Mouse (Mus musculus) olfactory bulb, adult 2 months (tissue): ENCODE measurements around the gene Mob1a. TPM values are rescaled to one million over a fixed set of nuclear protein-coding genes. Genes with fewer than 3 reads are reported as not detected.

Experiments used
- H3K27ac ChIP-seq: fragments of 200-500 bp; 2 replicates; pipeline ENCODE4 v1.5.1; 2012; ENCODE audit warnings: low read depth, low read length; ENCODE audit not compliant: insufficient read depth
- H3K4me1 ChIP-seq: fragments of 200-500 bp; 2 replicates; pipeline ENCODE4 v1.6.1; 2012; ENCODE audit warnings: low read length; ENCODE audit not compliant: control insufficient read depth, insufficient read depth
- H3K4me3 ChIP-seq: fragments of 200-500 bp; 2 replicates; pipeline ENCODE4 v1.5.1; 2012; ENCODE audit warnings: mild to moderate bottlenecking, low read depth, low read length, moderate library complexity; ENCODE audit not compliant: insufficient read depth
- CTCF ChIP-seq: fragments of 200-500 bp; IDR thresholded peaks from 2 replicates; pipeline ENCODE4 v1.5.1; 2012; ENCODE audit warnings: low read depth, mild to moderate bottlenecking, low read length, moderate library complexity; ENCODE audit not compliant: insufficient read depth
- POLR2A ChIP-seq: fragments of 200-500 bp; IDR thresholded peaks from 2 replicates; pipeline ENCODE4 v1.6.1; 2012; ENCODE audit warnings: mild to moderate bottlenecking, low read depth, low read length, moderate library complexity; ENCODE audit not compliant: insufficient read depth
- WGBS: fragments of 180-500 bp; shearing (Covaris S2); methylation state at CpG from one replicate; pipeline ENCODE4 v1.1.7; 2018; 5-methylcytosine and 5-hydroxymethylcytosine counted together
- polyA plus RNA-seq: library from polyadenylated mRNA; stranded (reverse); fragments of >200 nt; gene quantifications from 2 replicates; pipeline ENCODE4 v1.2.4, GENCODE M21; 2012; ENCODE audit warnings: low replicate concordance; ENCODE audit not compliant: missing spikeins, insufficient read depth, insufficient read length

Mob1a gene
- polyA plus RNA-seq, 1 experiment: not detected

GRCm38 (mm10) chr6:83350851-83351405, 25.1 kb downstream of the Mob1a start:
- Histone ChIP-seq H3K4me3 (no peak overlapping the region), H3K4me1 (peaks cover 9% of the 10 kb centered on the region), H3K27ac (no peak overlapping the region)
- WGBS: 87% methylated on average over 16 of the region's 16 CpGs
- TF ChIP-seq POLR2A (no peak), CTCF (no peak)

- WGBS: 85% methylated on average over 7 of the region's 7 CpGs
- Histone ChIP-seq H3K4me3 (no peak overlapping the region), H3K4me1 (peaks cover 9% of the 10 kb centered on the region), H3K27ac (no peak overlapping the region)
- TF ChIP-seq POLR2A: no peak
- TF ChIP-seq CTCF: no peak
Measured at GRCm38 (mm10) chr6:83351490-83352160, 25.8 kb downstream of the Mob1a start.

- Histone ChIP-seq H3K4me3 (no peak overlapping the region), H3K27ac (no peak overlapping the region), H3K4me1 (peaks cover 9% of the 10 kb centered on the region)
- TF ChIP-seq POLR2A (no peak), CTCF (no peak)
- 94% methylated on average over 24 of the region's 24 CpGs for WGBS
Measured at GRCm38 (mm10) chr6:83352666-83353410, 27.0 kb downstream of the Mob1a start.

GRCm38 (mm10) chr6:83354856-83355781, 29.3 kb downstream of the Mob1a start:
- 82% methylated on average over 9 of the region's 9 CpGs for WGBS
- H3K27ac ChIP-seq: no peak overlapping the region
- H3K4me1 ChIP-seq: peaks cover 4% of the 10 kb centered on the region
- H3K4me3 ChIP-seq: no peak overlapping the region
- no peak for TF ChIP-seq CTCF
- TF ChIP-seq POLR2A: no peak

DNA sequence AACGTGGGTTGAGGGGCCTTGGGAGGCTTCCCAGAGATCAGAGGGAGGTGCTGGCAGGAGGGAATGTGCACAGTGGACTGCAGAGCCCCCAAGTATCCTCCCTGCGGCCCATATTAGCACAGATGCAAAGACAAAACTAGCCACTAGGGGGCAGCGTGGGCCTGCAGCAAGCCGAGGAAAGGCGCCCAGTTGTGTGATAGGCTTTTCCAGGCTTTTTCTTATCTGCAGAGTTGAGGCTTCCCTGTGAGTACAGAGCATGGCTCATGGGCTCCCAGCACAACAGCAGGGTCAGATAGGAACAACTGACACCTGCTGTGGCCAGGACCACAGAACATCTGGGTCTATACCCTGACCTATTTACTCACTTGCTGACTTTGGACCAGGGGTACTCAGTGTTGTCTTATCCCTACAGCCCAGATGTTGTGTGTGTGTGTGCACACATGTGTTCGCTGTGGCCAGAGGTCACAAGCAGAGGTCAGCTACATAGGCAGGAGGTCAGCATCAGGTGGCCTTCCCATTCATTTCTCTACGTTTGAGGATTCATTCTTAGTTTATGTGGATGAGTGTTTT, 30.8 kb downstream of the Mob1a start:
- Histone ChIP-seq H3K4me3 (no peak overlapping the region), H3K27ac (no peak overlapping the region), H3K4me1 (no peaks in the 10 kb centered on the region)
- WGBS: 21% methylated on average over 7 of the region's 7 CpGs
- TF ChIP-seq CTCF: peak; percentile 97
- no peak for TF ChIP-seq POLR2A

- no peak overlapping the region for H3K27ac ChIP-seq
- H3K4me3 ChIP-seq: no peak overlapping the region
- no peak for TF ChIP-seq CTCF
- no peak for TF ChIP-seq POLR2A
- 90% methylated on average over 10 of the region's 10 CpGs for WGBS
- H3K4me1 ChIP-seq: no peaks in the 10 kb centered on the region
Measured at GRCm38 (mm10) chr6:83357436-83357835, 31.6 kb downstream of the Mob1a start.

GRCm38 (mm10) chr6:83361523-83362248, 35.9 kb downstream of the Mob1a start:
- WGBS: 55% methylated on average over 11 of the region's 11 CpGs
- TF ChIP-seq CTCF: no peak
- no peak for TF ChIP-seq POLR2A
- no peaks in the 10 kb centered on the region for H3K4me1 ChIP-seq

GRCm38 (mm10) chr6:83363075-83363474, 37.3 kb downstream of the Mob1a start:
- Histone ChIP-seq H3K27ac (no peak overlapping the region), H3K4me1 (no peaks in the 10 kb centered on the region), H3K4me3 (no peak overlapping the region)
- TF ChIP-seq POLR2A: no peak
- no peak for TF ChIP-seq CTCF
- 83% methylated on average over 12 of the region's 12 CpGs for WGBS

More at GRCm38 (mm10) chr6:83361523-83362248, 35.9 kb downstream of the Mob1a start:
- H3K4me3 ChIP-seq: no peak overlapping the region
- H3K27ac ChIP-seq: no peak overlapping the region
